ENCODE assay signal across 18 mouse cellular contexts in the genomic region with DNA sequence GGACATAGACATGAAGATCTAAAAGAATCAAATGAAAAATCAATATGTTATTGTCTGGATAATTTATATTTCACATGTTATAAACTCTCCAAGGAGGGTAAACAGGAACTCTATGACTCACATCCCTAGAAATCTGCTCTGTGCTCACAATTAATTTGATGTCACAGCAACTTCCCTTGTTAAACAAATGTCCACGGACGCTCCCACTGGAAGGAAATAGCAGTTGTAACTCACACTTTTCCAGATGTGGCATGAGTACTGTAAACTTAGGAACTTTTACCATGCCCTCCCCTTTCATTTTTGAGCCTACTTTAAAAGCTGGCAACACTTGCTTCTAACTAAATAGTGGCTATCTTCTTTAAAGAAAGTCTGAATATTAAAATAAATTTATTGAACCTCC.
DNase-seq lines count a peak whose midpoint lies in the region; ATAC-seq and TF ChIP-seq lines count a peak whose summit lies in the region.
"Had no signal": no experiment of that assay in that cellular context is flagged by ENCODE, and none has a peak within 500 bp of the region (broad histone marks: within the 10 kb centered on the region; RNA-seq: fewer than 3 reads in every experiment).

No protein-coding gene starts in this region.

- WGBS in kidney, postnatal 0 days, result 18% methylated on average over 2 of the region's 2 CpGs

- DNase-seq in gastrocnemius, postnatal 25 days, result peak; percentile 16
- DNase-seq in gastrocnemius, postnatal 10 days, result no peak
- peak; percentile 11 to 51 for DNase-seq in kidney, adult 8-10 months
- no peak for DNase-seq in kidney, postnatal 4 days
- peak; percentile 75 for DNase-seq in kidney, postnatal 0 days (ENCODE audit: low spot score)
- DNase-seq in lung, postnatal 25 days (ENCODE audit: low spot score), result peak; percentile 63
- no peak for DNase-seq in right cerebral cortex, postnatal 25 days
- no peak for DNase-seq in layer of hippocampus, adult 2 months (ENCODE audit: low spot score in 2 of 2)
- DNase-seq: cerebellum, postnatal 25 days; layer of hippocampus, postnatal 36 days; left cerebral cortex, postnatal 4 days; right cerebral cortex, adult 18-20 months had no signal

- no peaks in the 10 kb centered on the region for H3K36me3 ChIP-seq in kidney, postnatal 0 days (ENCODE audit: insufficient read depth, low read length)
- H3K36me3 ChIP-seq: G1E; hindbrain, embryonic 10.5 days; midbrain, embryonic 10.5 days had no signal

- TF ChIP-seq CTCF in kidney, postnatal 0 days (IDR thresholded peaks at IDR 0.05; ENCODE audit: low read depth), result no peak
- TF ChIP-seq CTCF in layer of hippocampus, adult 2 months (conservative IDR thresholded peaks at IDR 0.05), result no peak

- H3K4me1 ChIP-seq in kidney, postnatal 0 days (replicated peaks; ENCODE audit: insufficient read depth, low read length), result no peaks in the 10 kb centered on the region
- H3K4me1 ChIP-seq: forebrain, embryonic 13.5 days; hindbrain, embryonic 10.5 days; midbrain, embryonic 10.5 days had no signal

- ATAC-seq in kidney, postnatal 0 days (replicated peaks; ENCODE audit: low FRiP score, low read depth), result no peak
- ATAC-seq: forebrain, embryonic 13.5 days; inflammation-experienced regulatory T-cells, adult 6 months had no signal

- no peak overlapping the region for H3K27ac ChIP-seq in kidney, postnatal 0 days
- H3K27ac ChIP-seq in layer of hippocampus, adult 2 months, result no peak overlapping the region
- H3K27ac ChIP-seq: forebrain, embryonic 13.5 days; hindbrain, embryonic 10.5 days; midbrain, embryonic 10.5 days had no signal

- no peaks in the 10 kb centered on the region for H3K27me3 ChIP-seq in kidney, postnatal 0 days (ENCODE audit: insufficient read depth, low read length)
- H3K27me3 ChIP-seq: forebrain, embryonic 13.5 days had no signal

- no peaks in the 10 kb centered on the region for H3K9me3 ChIP-seq in kidney, postnatal 0 days (replicated peaks; ENCODE audit: low read length)
- H3K9me3 ChIP-seq: forebrain, embryonic 13.5 days; G1E; hindbrain, embryonic 10.5 days; midbrain, embryonic 10.5 days had no signal

- H3K9ac ChIP-seq in kidney, postnatal 0 days (ENCODE audit: low read depth, low read length), result no peak overlapping the region
- H3K9ac ChIP-seq: forebrain, embryonic 13.5 days had no signal

- H3K4me3 ChIP-seq in kidney, postnatal 0 days (replicated peaks; ENCODE audit: low read depth, low read length), result no peak overlapping the region
- no peak overlapping the region for H3K4me3 ChIP-seq in layer of hippocampus, adult 2 months
- H3K4me3 ChIP-seq: forebrain, embryonic 13.5 days; hindbrain, embryonic 10.5 days; midbrain, embryonic 10.5 days; myocyte had no signal

- H3K4me2 ChIP-seq in kidney, postnatal 0 days (ENCODE audit: low read length), result no peak overlapping the region
- H3K4me2 ChIP-seq: forebrain, embryonic 13.5 days had no signal

Comparison
In these comparisons a context has a peak if more than half of its experiments do, and no peak if none do; other contexts are left out.
1. DNase-seq: peak in gastrocnemius, postnatal 25 days (single experiment), kidney, adult 8-10 months (2 of 2), kidney, postnatal 0 days (single experiment) and lung, postnatal 25 days (single experiment); none in gastrocnemius, postnatal 10 days (single experiment), kidney, postnatal 4 days (0 of 2), right cerebral cortex, postnatal 25 days (single experiment) and layer of hippocampus, adult 2 months (0 of 2).